8 mouse cellular contexts compared by ENCODE assay signal in genomic region chr14:61736384-61737322, GRCm38 (mm10).
A peak's percentile ranks its signal among the peaks of the same experiment; 100 is the strongest.
DNase-seq lines count a peak whose midpoint lies in the region; ATAC-seq lines count a peak whose summit lies in the region.

No protein-coding gene starts in this region.

- peak; percentile 15 for DNase-seq in lung, postnatal 25 days (ENCODE audit: low spot score)
- DNase-seq in lung, postnatal 4 days: no peak
- peak; percentile 12 to 31 for DNase-seq in heart, postnatal 36 days
- peak; percentile 43 for DNase-seq in thymus, postnatal 0 days (ENCODE audit: low spot score)
- DNase-seq in cerebellum, adult 9-11 months: no peak
- no peak for DNase-seq in urinary bladder, postnatal 4 days (ENCODE audit: low spot score in 2 of 2)
- no peak for DNase-seq in cerebellum, postnatal 4 days (ENCODE audit: low spot score in 2 of 2)

- intact Hi-C loops in heart, postnatal 36 days (cut with DNase I): loop anchor here (5.0 kb wide), 2 partner anchors 49 to 84 kb away; no protein-coding TSS in a partner anchor

- 0 out of 2 replicates have a peak, but pooled peaks have one; percentile 56 for ATAC-seq in common myeloid progenitor, adult 5-6 weeks (replicated peaks; ENCODE audit: low read depth, poor library complexity, severe bottlenecking)

Comparison
In these comparisons a context has a peak if more than half of its experiments do, and no peak if none do; other contexts are left out.
1. DNase-seq: peak in lung, postnatal 25 days (single experiment), heart, postnatal 36 days (2 of 2) and thymus, postnatal 0 days (single experiment); none in lung, postnatal 4 days (0 of 2), cerebellum, adult 9-11 months (single experiment), urinary bladder, postnatal 4 days (0 of 2) and cerebellum, postnatal 4 days (0 of 2).